ENCODE assay signal across 9 mouse cellular contexts in the genomic region with DNA sequence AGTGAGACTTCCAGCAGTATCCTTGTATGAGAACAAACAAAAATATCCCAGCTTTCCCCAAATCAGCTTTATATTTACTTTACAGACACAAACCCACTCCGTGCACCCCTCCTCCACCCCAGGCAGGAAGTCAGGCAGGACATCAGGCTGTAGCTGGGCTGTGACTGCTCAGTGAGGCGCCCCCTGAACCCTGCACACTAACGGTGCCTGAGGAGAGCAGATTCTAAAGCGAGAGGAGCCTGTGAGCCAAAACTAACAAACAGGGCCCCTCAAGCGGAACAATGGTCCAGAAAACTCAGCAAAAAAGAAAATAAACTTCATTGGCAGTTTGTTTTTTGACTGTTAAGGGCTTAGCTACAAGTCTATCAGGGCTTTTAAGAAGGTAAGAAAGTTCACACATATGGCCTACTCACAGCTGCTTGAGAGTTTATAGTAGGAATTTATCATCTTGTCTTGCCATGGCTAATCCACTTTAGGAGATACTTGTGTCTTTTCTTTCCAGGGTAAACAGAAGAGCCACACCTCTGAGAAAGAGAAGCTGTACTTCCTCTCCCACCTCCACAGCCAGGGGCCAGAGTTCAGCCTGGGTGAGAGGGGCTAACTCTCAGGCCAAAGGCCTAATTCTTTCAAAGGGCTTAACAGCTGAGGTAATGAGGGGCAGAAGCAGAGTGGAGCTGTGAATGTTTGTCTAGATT.
DNase-seq lines count a peak whose midpoint lies in the region; ATAC-seq lines count a peak whose summit lies in the region.
"Had no signal": no experiment of that assay in that cellular context is flagged by ENCODE, and none has a peak within 500 bp of the region (broad histone marks: within the 10 kb centered on the region; RNA-seq: fewer than 3 reads in every experiment).

No protein-coding gene starts in this region.

- H3K4me2 ChIP-seq in forebrain, embryonic 11.5 days (ENCODE audit: low read depth, low read length, severe bottlenecking) = no peak overlapping the region

- H3K27me3 ChIP-seq in forebrain, embryonic 10.5 days (ENCODE audit: poor library complexity, severe bottlenecking) = peaks cover 3% of the 10 kb centered on the region; the same call in 1 of the 2 replicates
- H3K27me3 ChIP-seq in forebrain, embryonic 11.5 days (ENCODE audit: control insufficient read depth, insufficient read depth, low read length) = no peaks in the 10 kb centered on the region

- H3K36me3 ChIP-seq in forebrain, embryonic 10.5 days (replicated peaks) = no peaks in the 10 kb centered on the region
- no peaks in the 10 kb centered on the region for H3K36me3 ChIP-seq in forebrain, embryonic 11.5 days (ENCODE audit: control insufficient read depth, insufficient read depth, low read length)

- H3K4me3 ChIP-seq in forebrain, embryonic 10.5 days = no peak overlapping the region
- no peak overlapping the region for H3K4me3 ChIP-seq in forebrain, embryonic 11.5 days (ENCODE audit: low read depth, low read length)

- no peak for DNase-seq in forebrain, embryonic 10.5 days (ENCODE audit: extremely low spot score, low spot score)
- DNase-seq in forebrain, embryonic 11.5 days (ENCODE audit: low spot score) = no peak
- peak; percentile 11 for DNase-seq in right cerebral cortex, postnatal 14 days
- no peak for DNase-seq in right cerebral cortex, postnatal 25 days
- DNase-seq in kidney, adult 9 months = peak; percentile 26
- DNase-seq in yolk sac, embryonic 10.5 days (ENCODE audit: low spot score) = peak; percentile 47
- DNase-seq in spleen, postnatal 4 days (ENCODE audit: low spot score in 2 of 2) = no peak
- no peak for DNase-seq in left cerebral cortex, postnatal 14 days (ENCODE audit: low spot score in 2 of 2)
- DNase-seq: forebrain, postnatal 0 days had no signal

- peak overlapping the region; percentile 60 for H3K27ac ChIP-seq in forebrain, embryonic 10.5 days
- H3K27ac ChIP-seq in forebrain, embryonic 11.5 days (ENCODE audit: low read depth, low read length) = no peak overlapping the region

- no peaks in the 10 kb centered on the region for H3K9me3 ChIP-seq in forebrain, embryonic 10.5 days
- no peaks in the 10 kb centered on the region for H3K9me3 ChIP-seq in forebrain, embryonic 11.5 days (ENCODE audit: control insufficient read depth, low read length)

- 11% methylated on average over 5 of the region's 5 CpGs for WGBS in forebrain, embryonic 10.5 days
- WGBS in forebrain, embryonic 11.5 days = 9% methylated on average over 5 of the region's 5 CpGs

- no peak overlapping the region for H3K9ac ChIP-seq in forebrain, embryonic 11.5 days (ENCODE audit: low read length)
- H3K9ac ChIP-seq: forebrain, postnatal 0 days had no signal

- intact Hi-C loops in left cerebral cortex, postnatal 14 days (cut with DNase I) = no loop called here

- no peak; the same call in 1 of the 2 replicates for ATAC-seq in forebrain, embryonic 11.5 days (replicated peaks; ENCODE audit: low FRiP score)
- ATAC-seq: forebrain, postnatal 0 days had no signal

- H3K4me1 ChIP-seq in forebrain, embryonic 10.5 days = peaks cover 24% of the 10 kb centered on the region
- no peaks in the 10 kb centered on the region for H3K4me1 ChIP-seq in forebrain, embryonic 11.5 days (replicated peaks; ENCODE audit: control insufficient read depth, insufficient read depth, low read length)

Comparison
In these comparisons a context has a peak if more than half of its experiments do, and no peak if none do; other contexts are left out.
1. DNase-seq: peak in right cerebral cortex, postnatal 14 days (single experiment), kidney, adult 9 months (single experiment) and yolk sac, embryonic 10.5 days (single experiment); none in forebrain, embryonic 10.5 days (single experiment), forebrain, embryonic 11.5 days (single experiment), right cerebral cortex, postnatal 25 days (single experiment), spleen, postnatal 4 days (0 of 2) and left cerebral cortex, postnatal 14 days (0 of 2).